Mouse (Mus musculus): Measurements from ENCODE around the gene Fbxo31. TPM values are rescaled to one million over a fixed set of nuclear protein-coding genes. Genes with fewer than 3 reads are reported as not detected.

The Fbxo31 gene
- 12.0 and 12.9 TPM in 2 replicates for polyA plus RNA-seq (2015; fragmentation: Nextera tagmentation; extraction: Ambion mirVana)

DNA sequence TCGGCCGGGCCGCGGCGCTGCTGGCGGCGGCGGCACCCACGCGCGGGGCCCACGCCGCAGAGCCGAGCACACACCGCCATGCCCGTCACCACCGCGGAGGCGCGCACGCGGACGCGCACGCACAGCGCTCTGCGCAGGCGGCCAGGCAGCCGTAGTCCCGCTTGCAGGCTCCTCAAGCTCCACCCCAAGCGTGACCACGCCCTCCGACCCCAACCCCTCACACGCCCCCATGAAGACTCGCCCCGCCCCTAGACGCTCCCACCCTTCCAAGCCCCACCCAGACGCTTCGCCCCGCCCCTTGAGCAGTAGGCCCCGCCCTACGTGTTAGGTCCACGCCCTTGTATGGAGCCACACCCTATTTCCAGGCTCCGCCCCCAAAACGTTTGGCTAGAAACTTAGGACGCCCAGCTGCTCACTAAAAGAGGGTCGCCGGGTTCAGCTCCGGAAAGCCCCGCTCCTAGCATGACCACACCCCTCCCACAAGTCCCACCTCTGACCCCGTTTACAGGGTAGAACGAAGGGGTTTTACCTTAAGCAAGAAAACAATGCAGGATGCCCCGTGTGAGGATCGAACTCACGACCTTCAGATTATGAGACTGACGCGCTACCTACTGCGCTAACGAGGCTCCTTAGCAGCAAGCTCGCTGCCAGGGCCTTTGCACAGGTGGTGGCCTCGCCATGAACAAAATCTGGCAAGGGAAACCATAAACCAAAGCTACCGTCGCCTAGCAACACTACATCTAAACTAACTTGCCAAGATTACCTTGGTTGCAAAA lies at the start of gene Fbxo31:
Gene Fbxo31, minus strand, starts transcription at position 131 of the 776 bp plus-strand sequence.
- H3K9me3 ChIP-seq (ENCODE audit: control insufficient read depth, low read length) = no peaks in the 10 kb centered on the region
- 1% methylated on average over 45 of the region's 63 CpGs for WGBS
- H3K36me3 ChIP-seq (ENCODE audit: control insufficient read depth, insufficient read depth, low read length) = no peaks in the 10 kb centered on the region
- peak within 1 kb of the TSS; percentile 90 for H3K4me3 ChIP-seq (ENCODE audit: low read length)
- peak within 1 kb of the TSS; percentile 36; the same call in 1 of the 2 replicates for H3K27ac ChIP-seq (ENCODE audit: low read length)
- peak; percentile 93 for ATAC-seq (ENCODE audit: low read depth)
- H3K27me3 ChIP-seq (ENCODE audit: control insufficient read depth, insufficient read depth, low read depth, low read length) = no peaks in the 10 kb centered on the region
- H3K4me1 ChIP-seq (replicated peaks; ENCODE audit: control insufficient read depth, insufficient read depth, low read length) = peaks cover 13% of the 10 kb centered on the region
- peak within 1 kb of the TSS; percentile 90 for H3K4me2 ChIP-seq (ENCODE audit: low read depth, low read length)
- H3K9ac ChIP-seq (ENCODE audit: low read length) = peak within 1 kb of the TSS; percentile 89

DNA sequence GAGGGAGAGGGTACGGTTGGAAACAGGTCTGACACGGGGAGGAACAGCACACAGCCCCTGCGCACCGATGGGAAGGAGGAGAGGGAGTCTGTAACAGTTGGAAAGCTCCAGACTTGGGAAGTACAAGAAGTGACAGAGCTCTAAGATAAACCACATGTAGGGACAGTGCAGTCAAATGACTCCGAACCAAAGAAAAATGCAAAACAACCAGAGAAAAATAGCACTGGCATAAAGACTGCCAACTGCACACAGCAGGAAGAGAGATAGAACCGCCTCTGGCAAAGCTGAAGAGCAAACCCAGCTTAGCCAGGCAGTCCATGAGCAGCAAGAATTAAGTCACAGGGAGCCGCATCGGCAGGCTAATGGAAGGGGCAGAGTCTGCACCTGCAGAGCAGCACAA lies 44.4 kb upstream of the Fbxo31 start:
- WGBS = 85% methylated on average over 8 of the region's 8 CpGs
- H3K9ac ChIP-seq (ENCODE audit: low read length) = no peak overlapping the region
- H3K36me3 ChIP-seq (ENCODE audit: control insufficient read depth, insufficient read depth, low read length) = peaks cover 2% of the 10 kb centered on the region
- no peak overlapping the region for H3K27ac ChIP-seq (ENCODE audit: low read length)
- H3K4me2 ChIP-seq (ENCODE audit: low read depth, low read length) = no peak overlapping the region
- H3K4me3 ChIP-seq (ENCODE audit: low read length) = no peak overlapping the region
- no peak for ATAC-seq (ENCODE audit: low read depth)
- peaks cover 35% of the 10 kb centered on the region for H3K4me1 ChIP-seq (replicated peaks; ENCODE audit: control insufficient read depth, insufficient read depth, low read length)
- H3K27me3 ChIP-seq (ENCODE audit: control insufficient read depth, insufficient read depth, low read depth, low read length) = no peaks in the 10 kb centered on the region
- no peaks in the 10 kb centered on the region for H3K9me3 ChIP-seq (ENCODE audit: control insufficient read depth, low read length)

DNA sequence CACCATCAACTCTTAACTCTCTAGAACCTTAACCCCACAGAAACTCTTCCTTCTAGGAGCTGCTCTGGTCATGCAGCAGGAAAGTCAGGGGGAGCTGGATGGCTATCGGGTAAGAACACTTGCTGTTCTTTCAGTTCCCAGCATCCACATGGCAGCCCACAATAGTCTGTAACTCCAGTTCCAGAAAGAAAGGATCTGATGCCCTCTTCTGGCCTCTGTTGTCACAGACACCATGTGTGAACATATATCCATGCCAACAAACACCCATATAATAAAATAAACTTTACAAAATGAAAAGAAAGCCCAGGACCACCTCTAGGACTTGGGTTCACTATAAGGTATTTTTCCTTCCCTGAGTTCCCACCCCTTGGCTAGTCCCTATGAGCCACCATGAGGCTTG lies 43.3 kb upstream of the Fbxo31 start:
- H3K27ac ChIP-seq (ENCODE audit: low read length) = no peak overlapping the region
- H3K4me1 ChIP-seq (replicated peaks; ENCODE audit: control insufficient read depth, insufficient read depth, low read length) = peaks cover 35% of the 10 kb centered on the region
- no peaks in the 10 kb centered on the region for H3K9me3 ChIP-seq (ENCODE audit: control insufficient read depth, low read length)
- 45% methylated on average over 1 of the region's 1 CpGs for WGBS
- ATAC-seq (ENCODE audit: low read depth) = no peak
- H3K27me3 ChIP-seq (ENCODE audit: control insufficient read depth, insufficient read depth, low read depth, low read length) = no peaks in the 10 kb centered on the region
- H3K36me3 ChIP-seq (ENCODE audit: control insufficient read depth, insufficient read depth, low read length) = peaks cover 7% of the 10 kb centered on the region
- H3K4me2 ChIP-seq (ENCODE audit: low read depth, low read length) = no peak overlapping the region
- no peak overlapping the region for H3K9ac ChIP-seq (ENCODE audit: low read length)
- H3K4me3 ChIP-seq (ENCODE audit: low read length) = no peak overlapping the region

DNA sequence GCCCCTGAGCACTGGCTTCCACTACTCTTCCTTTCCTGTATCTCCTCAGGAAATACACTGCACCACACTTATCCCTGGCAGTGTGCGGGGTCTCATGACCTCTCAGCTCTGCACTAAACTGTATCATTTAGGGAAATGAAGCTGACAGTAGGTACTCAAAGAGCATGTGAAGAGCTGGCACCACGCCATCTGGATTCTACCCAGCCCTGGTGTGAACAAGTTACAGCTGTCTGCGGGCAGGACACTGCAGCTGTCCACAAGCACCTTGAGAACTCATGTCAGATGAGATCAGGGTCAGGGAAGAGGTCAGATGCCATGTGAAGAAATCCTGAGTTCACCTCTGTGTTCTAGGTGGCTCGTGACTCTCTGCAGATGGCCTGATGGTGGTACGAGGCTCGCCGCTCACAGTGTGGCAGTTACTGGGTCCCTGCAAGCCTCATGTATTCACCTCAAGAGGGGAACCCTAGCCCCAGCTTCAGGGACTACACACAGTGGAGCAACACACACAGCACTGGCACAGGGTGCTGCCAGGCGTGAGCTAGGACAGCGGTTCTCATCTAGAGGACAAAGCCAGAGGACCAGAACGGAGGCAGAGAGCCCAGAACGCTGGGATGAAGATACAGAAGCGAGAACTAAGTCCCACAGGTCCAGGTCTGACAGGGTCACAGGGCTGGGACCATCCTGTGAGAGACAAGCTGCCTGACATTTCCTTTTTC lies 42.4 kb upstream of the Fbxo31 start:
- H3K36me3 ChIP-seq (ENCODE audit: control insufficient read depth, insufficient read depth, low read length) = peaks cover 9% of the 10 kb centered on the region
- peak overlapping the region; percentile 93; the same call in 1 of the 2 replicates for H3K27ac ChIP-seq (ENCODE audit: low read length)
- no peak overlapping the region for H3K9ac ChIP-seq (ENCODE audit: low read length)
- H3K4me1 ChIP-seq (replicated peaks; ENCODE audit: control insufficient read depth, insufficient read depth, low read length) = peaks cover 35% of the 10 kb centered on the region
- H3K4me3 ChIP-seq (ENCODE audit: low read length) = no peak overlapping the region
- H3K9me3 ChIP-seq (ENCODE audit: control insufficient read depth, low read length) = no peaks in the 10 kb centered on the region
- ATAC-seq (ENCODE audit: low read depth) = no peak
- no peaks in the 10 kb centered on the region for H3K27me3 ChIP-seq (ENCODE audit: control insufficient read depth, insufficient read depth, low read depth, low read length)
- H3K4me2 ChIP-seq (ENCODE audit: low read depth, low read length) = no peak overlapping the region
- WGBS = 47% methylated on average over 12 of the region's 12 CpGs

DNA sequence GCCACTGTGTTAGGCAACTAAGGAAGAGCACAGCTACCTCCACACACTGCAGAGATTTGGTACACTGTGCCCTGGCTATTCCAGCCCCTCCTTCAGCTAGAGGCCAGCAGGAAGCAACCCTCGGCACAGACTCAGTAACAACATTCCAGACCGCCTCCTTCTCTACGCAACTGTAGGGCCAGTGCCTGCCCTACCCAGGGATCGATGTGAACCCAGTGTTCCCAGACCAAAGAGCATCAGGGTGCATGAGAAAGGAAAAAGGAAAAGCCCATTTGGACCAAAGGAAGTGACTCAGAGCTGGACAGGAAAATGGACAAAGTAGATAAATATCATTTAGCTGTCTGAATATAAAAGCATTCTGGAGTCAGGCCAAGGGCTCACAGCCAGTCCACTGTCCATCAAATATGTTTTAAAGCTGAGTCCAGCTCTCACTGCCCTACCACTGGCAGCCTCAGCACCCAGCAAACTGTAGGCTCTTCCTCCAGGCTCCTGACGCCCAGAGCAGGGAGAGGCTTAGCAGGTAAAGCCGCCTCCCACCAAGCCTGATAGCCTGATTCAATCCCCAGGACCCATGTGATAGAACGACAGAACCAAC lies 40.9 kb upstream of the Fbxo31 start:
- Histone ChIP-seq H3K9me3 (ENCODE audit: control insufficient read depth, low read length) (no peaks in the 10 kb centered on the region), H3K9ac (ENCODE audit: low read length) (no peak overlapping the region), H3K27me3 (ENCODE audit: control insufficient read depth, insufficient read depth, low read depth, low read length) (no peaks in the 10 kb centered on the region), H3K4me1 (replicated peaks; ENCODE audit: control insufficient read depth, insufficient read depth, low read length) (peaks cover 35% of the 10 kb centered on the region), H3K27ac (ENCODE audit: low read length) (peak overlapping the region; percentile 93), H3K4me3 (ENCODE audit: low read length) (no peak overlapping the region), H3K4me2 (ENCODE audit: low read depth, low read length) (peak overlapping the region; percentile 27; the same call in 1 of the 2 replicates), H3K36me3 (ENCODE audit: control insufficient read depth, insufficient read depth, low read length) (peaks cover 9% of the 10 kb centered on the region)
- 32% methylated on average over 7 of the region's 7 CpGs for WGBS
- ATAC-seq (ENCODE audit: low read depth) = peak; percentile 89

DNA sequence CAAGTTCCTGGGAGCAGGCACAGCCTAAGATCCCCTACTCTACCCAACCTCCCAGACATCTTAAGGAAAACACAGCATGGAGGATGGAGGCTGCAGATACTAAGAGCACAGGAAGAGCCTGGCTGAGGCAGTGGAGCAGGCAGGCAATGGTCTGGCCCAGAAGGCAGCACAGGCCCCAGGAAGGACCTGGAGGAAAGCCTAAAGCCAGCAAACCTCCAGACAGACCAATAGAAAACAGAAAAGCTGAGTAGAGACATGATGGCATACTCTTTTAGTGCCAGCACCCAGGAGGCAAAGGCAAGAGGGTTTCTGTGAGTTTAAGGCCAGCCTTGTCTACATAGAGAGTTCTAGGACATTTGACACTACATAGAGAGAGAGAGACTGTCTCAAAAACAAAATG lies 34.8 kb upstream of the Fbxo31 start:
- Histone ChIP-seq H3K27ac (ENCODE audit: low read length) (no peak overlapping the region), H3K9me3 (ENCODE audit: control insufficient read depth, low read length) (no peaks in the 10 kb centered on the region), H3K9ac (ENCODE audit: low read length) (no peak overlapping the region), H3K27me3 (ENCODE audit: control insufficient read depth, insufficient read depth, low read depth, low read length) (no peaks in the 10 kb centered on the region), H3K4me1 (replicated peaks; ENCODE audit: control insufficient read depth, insufficient read depth, low read length) (peaks cover 2% of the 10 kb centered on the region), H3K36me3 (ENCODE audit: control insufficient read depth, insufficient read depth, low read length) (peaks cover 17% of the 10 kb centered on the region), H3K4me2 (ENCODE audit: low read depth, low read length) (no peak overlapping the region), H3K4me3 (ENCODE audit: low read length) (no peak overlapping the region)
- ATAC-seq (ENCODE audit: low read depth) = no peak

DNA sequence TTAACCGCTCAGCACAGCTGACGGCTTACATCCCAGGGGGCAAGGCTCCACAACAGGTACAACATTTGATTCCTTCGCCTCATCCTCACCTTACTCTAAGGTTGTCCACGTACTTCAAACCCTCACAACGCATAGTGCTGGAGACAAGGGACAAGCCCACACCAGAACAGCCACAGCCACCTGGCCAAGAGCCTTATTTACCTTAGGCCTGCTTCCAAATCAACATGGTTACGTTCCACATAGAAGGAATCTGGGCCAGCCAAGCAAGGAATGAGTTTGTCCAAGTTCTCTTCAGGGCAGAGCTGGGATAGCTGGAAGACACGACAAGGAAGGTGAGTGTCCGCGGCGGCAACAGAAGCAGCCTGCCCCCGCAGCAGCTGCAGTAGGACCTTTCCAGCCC lies 31.3 kb upstream of the Fbxo31 start:
- 88% methylated on average over 11 of the region's 11 CpGs for WGBS
- no peak overlapping the region for H3K9ac ChIP-seq (ENCODE audit: low read length)
- peaks cover 28% of the 10 kb centered on the region for H3K36me3 ChIP-seq (ENCODE audit: control insufficient read depth, insufficient read depth, low read length)
- no peaks in the 10 kb centered on the region for H3K27me3 ChIP-seq (ENCODE audit: control insufficient read depth, insufficient read depth, low read depth, low read length)
- H3K4me2 ChIP-seq (ENCODE audit: low read depth, low read length) = no peak overlapping the region
- H3K4me3 ChIP-seq (ENCODE audit: low read length) = no peak overlapping the region
- ATAC-seq (ENCODE audit: low read depth) = no peak
- no peaks in the 10 kb centered on the region for H3K9me3 ChIP-seq (ENCODE audit: control insufficient read depth, low read length)
- no peaks in the 10 kb centered on the region for H3K4me1 ChIP-seq (replicated peaks; ENCODE audit: control insufficient read depth, insufficient read depth, low read length)
- no peak overlapping the region for H3K27ac ChIP-seq (ENCODE audit: low read length)

DNA sequence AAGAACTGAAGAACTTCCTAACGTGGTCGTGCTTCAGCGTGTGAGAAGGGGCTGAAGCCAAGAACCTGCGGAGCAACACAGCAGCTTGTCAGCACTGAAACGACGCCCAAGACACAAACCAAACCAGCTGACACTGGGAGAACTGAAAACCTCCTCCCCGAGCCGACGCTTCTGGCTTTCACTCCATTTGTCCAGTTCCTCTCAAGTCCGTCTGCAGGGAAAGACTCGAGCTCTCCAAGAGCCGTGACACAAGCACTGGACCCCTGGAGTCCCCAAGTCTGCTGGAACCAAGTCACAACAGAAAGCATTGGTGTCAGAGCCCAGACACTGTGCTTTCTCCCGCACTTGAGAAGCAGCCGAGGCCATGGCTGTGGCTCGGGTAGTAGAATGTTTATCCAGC lies 30.6 kb upstream of the Fbxo31 start:
- H3K4me2 ChIP-seq (ENCODE audit: low read depth, low read length) = no peak overlapping the region
- peaks cover 35% of the 10 kb centered on the region for H3K36me3 ChIP-seq (ENCODE audit: control insufficient read depth, insufficient read depth, low read length)
- H3K9me3 ChIP-seq (ENCODE audit: control insufficient read depth, low read length) = no peaks in the 10 kb centered on the region
- 82% methylated on average over 15 of the region's 15 CpGs for WGBS
- H3K9ac ChIP-seq (ENCODE audit: low read length) = no peak overlapping the region
- no peaks in the 10 kb centered on the region for H3K27me3 ChIP-seq (ENCODE audit: control insufficient read depth, insufficient read depth, low read depth, low read length)
- ATAC-seq (ENCODE audit: low read depth) = no peak
- H3K4me3 ChIP-seq (ENCODE audit: low read length) = no peak overlapping the region
- no peak overlapping the region for H3K27ac ChIP-seq (ENCODE audit: low read length)
- no peaks in the 10 kb centered on the region for H3K4me1 ChIP-seq (replicated peaks; ENCODE audit: control insufficient read depth, insufficient read depth, low read length)

DNA sequence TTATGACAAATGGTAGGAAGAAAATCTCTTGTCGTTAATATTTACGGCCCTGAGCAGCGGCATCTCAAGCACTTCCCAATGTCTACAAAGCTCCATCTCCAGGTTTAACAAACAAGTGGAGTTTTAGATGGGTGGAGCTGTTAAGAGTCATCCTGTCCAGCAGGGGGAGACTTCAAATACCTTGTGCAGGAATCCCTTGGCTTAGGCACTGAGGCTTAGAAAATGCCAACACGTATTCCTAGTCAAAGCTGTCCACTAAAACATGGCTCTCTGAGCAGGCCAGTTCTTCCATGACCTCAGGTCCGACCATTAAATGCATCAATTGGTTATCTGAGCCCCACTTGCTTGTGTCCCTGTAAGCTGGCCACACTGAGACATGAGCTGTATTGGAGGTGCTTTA lies 29.1 kb upstream of the Fbxo31 start:
- Histone ChIP-seq H3K4me2 (ENCODE audit: low read depth, low read length) (no peak overlapping the region), H3K27me3 (ENCODE audit: control insufficient read depth, insufficient read depth, low read depth, low read length) (no peaks in the 10 kb centered on the region), H3K4me3 (ENCODE audit: low read length) (no peak overlapping the region), H3K36me3 (ENCODE audit: control insufficient read depth, insufficient read depth, low read length) (peaks cover 42% of the 10 kb centered on the region), H3K27ac (ENCODE audit: low read length) (no peak overlapping the region), H3K4me1 (replicated peaks; ENCODE audit: control insufficient read depth, insufficient read depth, low read length) (no peaks in the 10 kb centered on the region), H3K9ac (ENCODE audit: low read length) (no peak overlapping the region), H3K9me3 (ENCODE audit: control insufficient read depth, low read length) (no peaks in the 10 kb centered on the region)
- ATAC-seq (ENCODE audit: low read depth) = no peak
- WGBS = 79% methylated on average over 5 of the region's 5 CpGs

Data from lung, embryonic 16.5 days (tissue).